Mouse (Mus musculus): ENCODE results near the gene Ahcyl2. TPM values are rescaled to one million over a fixed set of nuclear protein-coding genes. Genes with fewer than 3 reads are reported as not detected.
A peak's percentile ranks its signal among the peaks of the same experiment; 100 is the strongest.

The Ahcyl2 gene
- polyA plus RNA-seq, 1 experiment from 2014 or later, result 74.7 TPM

DNA sequence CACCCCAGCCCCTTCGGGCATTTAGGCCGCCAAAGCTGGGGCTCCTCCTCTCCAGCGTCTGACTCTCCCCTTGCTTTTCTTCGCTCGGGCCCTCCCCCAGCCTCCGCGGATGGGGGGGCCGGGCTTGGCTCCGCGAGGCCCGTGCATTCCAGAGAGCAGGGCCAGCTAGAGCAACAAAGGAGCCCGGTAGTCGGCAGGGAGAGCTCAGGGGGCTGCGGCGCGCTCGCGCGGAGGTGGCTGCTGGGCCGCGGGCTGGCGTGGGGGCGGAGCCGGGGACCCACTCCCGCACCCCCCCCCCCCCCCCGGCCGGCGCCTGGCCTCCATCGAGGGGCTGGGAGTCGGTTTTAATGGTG is 32.5 kb upstream of the Ahcyl2 start, which contains the start of gene Smo:
Gene Smo, plus strand, starts transcription at position 168 of the 353 bp plus-strand sequence.
- Histone ChIP-seq H3K4me2 (replicated peaks; ENCODE audit: low read depth) (peak within 1 kb of the TSS; percentile 96), H3K27ac (ENCODE audit: low read depth, low read length) (peak within 1 kb of the TSS; percentile 88), H3K4me3 (ENCODE audit: low read depth, low read length) (peak within 1 kb of the TSS; percentile 80), H3K4me1 (replicated peaks; ENCODE audit: control insufficient read depth, insufficient read depth, low read length) (no peaks in the 10 kb centered on the region), H3K9ac (ENCODE audit: low read depth, low read length) (peak within 1 kb of the TSS; percentile 95), H3K27me3 (replicated peaks; ENCODE audit: control insufficient read depth, insufficient read depth, low read length) (no peaks in the 10 kb centered on the region), H3K36me3 (ENCODE audit: control insufficient read depth, insufficient read depth) (no peaks in the 10 kb centered on the region), H3K9me3 (ENCODE audit: control insufficient read depth) (no peaks in the 10 kb centered on the region)
- peak; percentile 78 for ATAC-seq
- TF ChIP-seq CTCF (IDR thresholded peaks at IDR 0.05; ENCODE audit: low read depth), result no peak
- WGBS, result 0% methylated on average over 24 of the region's 30 CpGs

- Histone ChIP-seq H3K9ac (ENCODE audit: low read depth, low read length) (peak overlapping the region; percentile 95), H3K4me2 (replicated peaks; ENCODE audit: low read depth) (peak overlapping the region; percentile 96), H3K4me1 (replicated peaks; ENCODE audit: control insufficient read depth, insufficient read depth, low read length) (no peaks in the 10 kb centered on the region), H3K27ac (ENCODE audit: low read depth, low read length) (peak overlapping the region; percentile 88), H3K4me3 (ENCODE audit: low read depth, low read length) (peak overlapping the region; percentile 80), H3K36me3 (ENCODE audit: control insufficient read depth, insufficient read depth) (no peaks in the 10 kb centered on the region), H3K27me3 (replicated peaks; ENCODE audit: control insufficient read depth, insufficient read depth, low read length) (no peaks in the 10 kb centered on the region), H3K9me3 (ENCODE audit: control insufficient read depth) (no peaks in the 10 kb centered on the region)
- ATAC-seq, result peak; percentile 71
- WGBS, result under 1% methylated on average over 72 of the region's 75 CpGs
- TF ChIP-seq CTCF (IDR thresholded peaks at IDR 0.05; ENCODE audit: low read depth), result no peak
Observed at GRCm38 (mm10) chr6:29735689-29736451, 31.9 kb upstream of the Ahcyl2 start.

GRCm38 (mm10) chr6:29736610-29737458 is 31.0 kb upstream of the Ahcyl2 start:
- TF ChIP-seq CTCF (IDR thresholded peaks at IDR 0.05; ENCODE audit: low read depth), result no peak
- 7% methylated on average over 13 of the region's 13 CpGs for WGBS
- Histone ChIP-seq H3K4me2 (replicated peaks; ENCODE audit: low read depth) (peak overlapping the region; percentile 96), H3K9ac (ENCODE audit: low read depth, low read length) (peak overlapping the region; percentile 95), H3K27ac (ENCODE audit: low read depth, low read length) (peak overlapping the region; percentile 88; the same call in 1 of the 2 replicates), H3K4me3 (ENCODE audit: low read depth, low read length) (peak overlapping the region; percentile 80), H3K36me3 (ENCODE audit: control insufficient read depth, insufficient read depth) (no peaks in the 10 kb centered on the region), H3K9me3 (ENCODE audit: control insufficient read depth) (no peaks in the 10 kb centered on the region), H3K4me1 (replicated peaks; ENCODE audit: control insufficient read depth, insufficient read depth, low read length) (no peaks in the 10 kb centered on the region), H3K27me3 (replicated peaks; ENCODE audit: control insufficient read depth, insufficient read depth, low read length) (no peaks in the 10 kb centered on the region)
- ATAC-seq, result no peak

- 86% methylated on average over 3 of the region's 3 CpGs for WGBS
- TF ChIP-seq CTCF (IDR thresholded peaks at IDR 0.05; ENCODE audit: low read depth), result no peak
- Histone ChIP-seq H3K27me3 (replicated peaks; ENCODE audit: control insufficient read depth, insufficient read depth, low read length) (no peaks in the 10 kb centered on the region), H3K36me3 (ENCODE audit: control insufficient read depth, insufficient read depth) (peaks cover 21% of the 10 kb centered on the region), H3K9ac (ENCODE audit: low read depth, low read length) (no peak overlapping the region), H3K27ac (ENCODE audit: low read depth, low read length) (no peak overlapping the region), H3K4me2 (replicated peaks; ENCODE audit: low read depth) (no peak overlapping the region), H3K4me1 (replicated peaks; ENCODE audit: control insufficient read depth, insufficient read depth, low read length) (no peaks in the 10 kb centered on the region), H3K4me3 (ENCODE audit: low read depth, low read length) (no peak overlapping the region), H3K9me3 (ENCODE audit: control insufficient read depth) (no peaks in the 10 kb centered on the region; the same call in 1 of the 2 replicates)
- no peak for ATAC-seq
Observed at GRCm38 (mm10) chr6:29751466-29752152, 16.2 kb upstream of the Ahcyl2 start.

- WGBS, result 95% methylated on average over 11 of the region's 11 CpGs
- peaks cover 30% of the 10 kb centered on the region for H3K36me3 ChIP-seq (ENCODE audit: control insufficient read depth, insufficient read depth)
- H3K4me1 ChIP-seq (replicated peaks; ENCODE audit: control insufficient read depth, insufficient read depth, low read length), result no peaks in the 10 kb centered on the region
- no peaks in the 10 kb centered on the region for H3K27me3 ChIP-seq (replicated peaks; ENCODE audit: control insufficient read depth, insufficient read depth, low read length)
- ATAC-seq, result no peak
- H3K4me2 ChIP-seq (replicated peaks; ENCODE audit: low read depth), result no peak overlapping the region
- H3K9me3 ChIP-seq (ENCODE audit: control insufficient read depth), result no peaks in the 10 kb centered on the region; the same call in 1 of the 2 replicates
- no peak overlapping the region for H3K4me3 ChIP-seq (ENCODE audit: low read depth, low read length)
- no peak overlapping the region for H3K27ac ChIP-seq (ENCODE audit: low read depth, low read length)
- no peak overlapping the region for H3K9ac ChIP-seq (ENCODE audit: low read depth, low read length)
- TF ChIP-seq CTCF (IDR thresholded peaks at IDR 0.05; ENCODE audit: low read depth), result no peak
Observed at GRCm38 (mm10) chr6:29753336-29753735, 14.5 kb upstream of the Ahcyl2 start.

- H3K4me3 ChIP-seq (ENCODE audit: low read depth, low read length), result no peak overlapping the region
- no peak overlapping the region for H3K9ac ChIP-seq (ENCODE audit: low read depth, low read length)
- no peak for ATAC-seq
- no peaks in the 10 kb centered on the region for H3K4me1 ChIP-seq (replicated peaks; ENCODE audit: control insufficient read depth, insufficient read depth, low read length)
- no peak overlapping the region for H3K4me2 ChIP-seq (replicated peaks; ENCODE audit: low read depth)
- peaks cover 40% of the 10 kb centered on the region for H3K36me3 ChIP-seq (ENCODE audit: control insufficient read depth, insufficient read depth)
- H3K27me3 ChIP-seq (replicated peaks; ENCODE audit: control insufficient read depth, insufficient read depth, low read length), result no peaks in the 10 kb centered on the region
- no peak for TF ChIP-seq CTCF (IDR thresholded peaks at IDR 0.05; ENCODE audit: low read depth)
- 84% methylated on average over 5 of the region's 5 CpGs for WGBS
- H3K9me3 ChIP-seq (ENCODE audit: control insufficient read depth), result no peaks in the 10 kb centered on the region
- no peak overlapping the region for H3K27ac ChIP-seq (ENCODE audit: low read depth, low read length)
Observed at GRCm38 (mm10) chr6:29756001-29756400, 11.8 kb upstream of the Ahcyl2 start.
